Mouse (Mus musculus) gastrocnemius, adult 2 months (tissue): ENCODE measurements at regions not wholly inside any gene's neighbourhood (a gene's known extent, or its start where the extent isn't known, plus 50 kb on each side); places are given as distances from the start of the nearest gene placed in this dataset.

Experiments
- DNase-seq: peaks from one replicate; pipeline ENCODE4 v3.0.0; 2022
- H3K27ac ChIP-seq: fragments of 200-600 bp; 2 replicates; pipeline ENCODE4 v1.8.1; 2022; ENCODE audit warnings: mild to moderate bottlenecking
- H3K4me3 ChIP-seq: fragments of 200-600 bp; 2 replicates; pipeline ENCODE4 v1.8.1; 2022; ENCODE audit warnings: mild to moderate bottlenecking, moderate library complexity
- CTCF ChIP-seq: fragments of 200-600 bp; IDR thresholded peaks from 2 replicates; pipeline ENCODE4 v1.8.1; 2022; ENCODE audit warnings: antibody characterized with exemption, mild to moderate bottlenecking, moderate library complexity
- intact Hi-C: fragments of 180-260 bp; cut with DNase I; formaldehyde crosslinking; loops from one replicate; pipeline ENCODE4 v1.15.1; 2025

GRCm38 (mm10) chr11:86003341-86003740 is 117.1 kb downstream of the Tbx4 start:
- intact Hi-C loops: no loop called here
- DNase-seq: no peak
- no peak for TF ChIP-seq CTCF
- Histone ChIP-seq H3K4me3 (no peak overlapping the region), H3K27ac (no peak overlapping the region)

- DNase-seq: no peak
Measured at GRCm38 (mm10) chr11:86005284-86005683, 119.1 kb downstream of the Tbx4 start.

GRCm38 (mm10) chr11:86005899-86006445 is 119.8 kb downstream of the Tbx4 start:
- no peak for TF ChIP-seq CTCF
- intact Hi-C loops: no loop called here
- H3K27ac ChIP-seq: no peak overlapping the region
- no peak for DNase-seq
- H3K4me3 ChIP-seq: no peak overlapping the region

More at GRCm38 (mm10) chr11:86005284-86005683, 119.1 kb downstream of the Tbx4 start:
- Histone ChIP-seq H3K4me3 (no peak overlapping the region), H3K27ac (no peak overlapping the region)
- TF ChIP-seq CTCF: no peak
- intact Hi-C loops: no loop called here

- no peak for DNase-seq
- no peak for TF ChIP-seq CTCF
- intact Hi-C loops: no loop called here
- no peak overlapping the region for H3K27ac ChIP-seq
- no peak overlapping the region for H3K4me3 ChIP-seq
Measured at GRCm38 (mm10) chr11:86006859-86007258, 120.6 kb downstream of the Tbx4 start.
